Comparison of ENCODE assay signal across 23 mouse cellular contexts in the genomic region with DNA sequence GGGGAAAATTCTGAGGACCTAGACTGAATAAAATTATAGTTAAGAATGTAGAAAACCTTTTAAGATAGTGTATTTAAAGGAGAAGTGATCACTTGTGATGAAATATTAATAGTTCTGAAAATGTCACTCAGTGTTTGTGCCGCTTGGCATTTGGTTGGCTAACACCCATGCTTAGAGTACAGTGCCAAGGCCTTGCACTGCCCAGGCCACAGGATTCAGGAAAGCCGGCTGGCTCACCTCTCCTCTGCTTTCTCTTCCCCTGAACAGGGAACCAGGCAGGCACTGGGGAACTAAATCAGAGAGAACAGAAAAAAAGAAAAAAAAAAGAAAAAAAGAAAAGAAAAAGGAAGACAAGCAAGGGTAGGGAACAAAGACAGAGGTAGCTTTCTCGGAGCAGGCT. TPM values are rescaled to one million over a fixed set of nuclear protein-coding genes. Genes with fewer than 3 reads are reported as not detected.
A peak's percentile ranks its signal among the peaks of the same experiment; 100 is the strongest.
DNase-seq lines count a peak whose midpoint lies in the region; TF ChIP-seq lines count a peak whose summit lies in the region.
"Had no signal": no experiment of that assay in that cellular context is flagged by ENCODE, and none has a peak within 500 bp of the region (broad histone marks: within the 10 kb centered on the region; RNA-seq: fewer than 3 reads in every experiment).

No protein-coding gene starts in this region.

- no peaks in the 10 kb centered on the region for H3K27me3 ChIP-seq in testis, adult 2 months (ENCODE audit: control insufficient read depth, insufficient read depth, low read length)
- H3K27me3 ChIP-seq: CH12.LX, Patski had no signal

- TF ChIP-seq CTCF in testis, adult 2 months (IDR thresholded peaks at IDR 0.05; ENCODE audit: control insufficient read depth, insufficient read depth, insufficient replicate concordance, low read depth, low read length) = no peak

- H3K27ac ChIP-seq in testis, adult 2 months (ENCODE audit: control insufficient read depth, insufficient read depth, low read depth, low read length) = no peak overlapping the region
- H3K27ac ChIP-seq: embryonic facial prominence, embryonic 10.5 days; embryonic facial prominence, embryonic 12.5 days; forebrain, embryonic 13.5 days; forebrain, embryonic 15.5 days had no signal

- TF ChIP-seq POLR2A in testis, adult 2 months (IDR thresholded peaks at IDR 0.05; ENCODE audit: control insufficient read depth, low read depth, low read length) = no peak

- DNase-seq in cerebellum, postnatal 10 days = peak; percentile 69 to 72
- DNase-seq in cerebellum, postnatal 4 days (ENCODE audit: low spot score in 2 of 2) = no peak
- DNase-seq in cerebellum, postnatal 25 days = peak; percentile 31 to 53
- DNase-seq in cerebellum, adult 9-10 months = no peak
- no peak for DNase-seq in testis, postnatal 10 days (ENCODE audit: low spot score)
- DNase-seq: adrenal gland, adult 8-10 months; adrenal gland, postnatal 14 days; adrenal gland, postnatal 36 days; B cell, adult 2 months; cerebellum, adult 11-12 months; cerebellum, adult 8-10 months; cerebellum, postnatal 36 days; forebrain, postnatal 0 days had no signal

- H3K4me3 ChIP-seq in testis, adult 2 months (ENCODE audit: control insufficient read depth, low read depth, low read length) = peak overlapping the region; percentile 36
- H3K4me3 ChIP-seq: embryonic facial prominence, embryonic 10.5 days; embryonic facial prominence, embryonic 12.5 days; forebrain, embryonic 13.5 days; forebrain, embryonic 15.5 days had no signal

- H3K36me3 ChIP-seq in testis, adult 2 months (ENCODE audit: control insufficient read depth, insufficient read depth, low read length) = no peaks in the 10 kb centered on the region
- H3K36me3 ChIP-seq: embryonic facial prominence, embryonic 10.5 days; embryonic facial prominence, embryonic 12.5 days; forebrain, embryonic 15.5 days; G1E had no signal

- peaks cover 17% of the 10 kb centered on the region for H3K4me1 ChIP-seq in testis, adult 2 months (ENCODE audit: control insufficient read depth, insufficient read depth, low read length)
- H3K4me1 ChIP-seq: embryonic facial prominence, embryonic 12.5 days had no signal

RNA-seq across cellular contexts. Expression of a gene that starts 2.2 kb away (rescaled TPM):
- 134 and 154 TPM in 2 replicates for polyA plus RNA-seq in testis, adult 2 months (2012; rRNA removed)
- polyA plus RNA-seq: activated CD4-positive, CD25-positive, alpha-beta regulatory T cell, adult 4 months; CD4-positive, CD25-positive, alpha-beta regulatory T cell, adult 4 months; G1E; Patski had no signal

RNA-seq across cellular contexts. Expression of a gene that starts 14.7 kb away (rescaled TPM):
- polyA plus RNA-seq in testis, adult 2 months (2012; rRNA removed) = 1.5 and 2.6 TPM in 2 replicates
- polyA plus RNA-seq: CD4-positive, CD25-positive, alpha-beta regulatory T cell, adult 4 months; G1E had no signal

Comparison
In these comparisons a context has a peak if more than half of its experiments do, and no peak if none do; other contexts are left out.
1. DNase-seq: peak in cerebellum, postnatal 10 days (2 of 2) and cerebellum, postnatal 25 days (2 of 2); none in cerebellum, postnatal 4 days (0 of 2), cerebellum, adult 9-10 months (single experiment) and testis, postnatal 10 days (single experiment).